Mouse (Mus musculus): ENCODE measurements at regions not wholly inside any gene's neighbourhood (a gene's known extent, or its start where the extent isn't known, plus 50 kb on each side); places are given as distances from the start of the nearest gene placed in this dataset.

- peak; percentile 53 for DNase-seq (ENCODE audit: low read depth, low spot score)
These were observed 86.6 kb upstream of the Vmn1r26 start for GRCm38 (mm10) chr6:58101605-58102004.
